Mouse (Mus musculus) kidney, adult 2 months (tissue): ENCODE data around the gene Hoxa3.

Source experiments
- CTCF ChIP-seq: fragments of 200-500 bp; conservative IDR thresholded peaks from 2 replicates; pipeline ENCODE4 v1.5.1; 2011; ENCODE audit warnings: low read depth, mild to moderate bottlenecking, control low read depth, low read length, moderate library complexity, mixed read lengths; ENCODE audit not compliant: insufficient read depth, insufficient read length
- POLR2A ChIP-seq: fragments of 200-500 bp; IDR thresholded peaks from one replicate; pipeline ENCODE4 v1.6.1; 2011; ENCODE audit warnings: low read depth, low read length, control low read depth

- TF ChIP-seq POLR2A = no peak
- TF ChIP-seq CTCF = no peak
Observed at GRCm38 (mm10) chr6:52185222-52185621, 27.9 kb downstream of the Hoxa3 start.
